In genomic region chr4:120406639-120407273, GRCm38 (mm10) we compare ENCODE assay signal across 7 mouse cellular contexts. TPM values are rescaled to one million over a fixed set of nuclear protein-coding genes. Genes with fewer than 3 reads are reported as not detected.
A peak's percentile ranks its signal among the peaks of the same experiment; 100 is the strongest.
DNase-seq lines count a peak whose midpoint lies in the region; ATAC-seq lines count a peak whose summit lies in the region.

No protein-coding gene starts in this region.

- no peaks in the 10 kb centered on the region for H3K36me3 ChIP-seq in lung, embryonic 15.5 days
- H3K36me3 ChIP-seq in embryonic facial prominence, embryonic 15.5 days: no peaks in the 10 kb centered on the region
- H3K36me3 ChIP-seq in limb, embryonic 12.5 days: no peaks in the 10 kb centered on the region
- H3K36me3 ChIP-seq in stomach, embryonic 15.5 days: no peaks in the 10 kb centered on the region

- peak overlapping the region; percentile 98 for H3K27ac ChIP-seq in lung, embryonic 15.5 days
- H3K27ac ChIP-seq in embryonic facial prominence, embryonic 15.5 days (replicated peaks): peak overlapping the region; percentile 95; the same call in 1 of the 2 replicates
- no peak overlapping the region for H3K27ac ChIP-seq in limb, embryonic 12.5 days
- H3K27ac ChIP-seq in stomach, embryonic 15.5 days: no peak overlapping the region

- no peak for DNase-seq in lung, postnatal 36 days
- DNase-seq in cerebellum, adult 18-20 months: no peak
- no peak for DNase-seq in layer of hippocampus, adult 9-11 months

- H3K9me3 ChIP-seq in lung, embryonic 15.5 days: no peaks in the 10 kb centered on the region
- H3K9me3 ChIP-seq in embryonic facial prominence, embryonic 15.5 days (replicated peaks): no peaks in the 10 kb centered on the region
- H3K9me3 ChIP-seq in limb, embryonic 12.5 days: no peaks in the 10 kb centered on the region
- H3K9me3 ChIP-seq in stomach, embryonic 15.5 days: no peaks in the 10 kb centered on the region

- WGBS in lung, embryonic 15.5 days: 24% methylated on average over 3 of the region's 3 CpGs
- WGBS in embryonic facial prominence, embryonic 15.5 days: 28% methylated on average over 3 of the region's 3 CpGs
- WGBS in limb, embryonic 12.5 days: 33% methylated on average over 3 of the region's 3 CpGs
- WGBS in stomach, embryonic 15.5 days: 32% methylated on average over 3 of the region's 3 CpGs

- H3K4me1 ChIP-seq in lung, embryonic 15.5 days: peaks cover 26% of the 10 kb centered on the region
- H3K4me1 ChIP-seq in embryonic facial prominence, embryonic 15.5 days: peaks cover 20% of the 10 kb centered on the region
- peaks cover 22% of the 10 kb centered on the region for H3K4me1 ChIP-seq in limb, embryonic 12.5 days (replicated peaks)
- H3K4me1 ChIP-seq in stomach, embryonic 15.5 days: peaks cover 9% of the 10 kb centered on the region; the same call in 1 of the 2 replicates

- H3K9ac ChIP-seq in lung, embryonic 15.5 days: no peak overlapping the region; the same call in 1 of the 2 replicates
- H3K9ac ChIP-seq in embryonic facial prominence, embryonic 15.5 days: no peak overlapping the region
- H3K9ac ChIP-seq in limb, embryonic 12.5 days (replicated peaks): no peak overlapping the region
- no peak overlapping the region for H3K9ac ChIP-seq in stomach, embryonic 15.5 days

- no peaks in the 10 kb centered on the region for H3K27me3 ChIP-seq in lung, embryonic 15.5 days
- H3K27me3 ChIP-seq in embryonic facial prominence, embryonic 15.5 days: no peaks in the 10 kb centered on the region
- H3K27me3 ChIP-seq in limb, embryonic 12.5 days: peaks cover 6% of the 10 kb centered on the region; the same call in 1 of the 2 replicates
- H3K27me3 ChIP-seq in stomach, embryonic 15.5 days (replicated peaks): no peaks in the 10 kb centered on the region

- ATAC-seq in lung, embryonic 15.5 days (ENCODE audit: borderline replicate concordance, extremely low read depth, low FRiP score, low TSS enrichment): no peak
- no peak for ATAC-seq in embryonic facial prominence, embryonic 15.5 days (ENCODE audit: insufficient number of reproducible peaks, low FRiP score, low TSS enrichment, low read depth)
- ATAC-seq in limb, embryonic 12.5 days (ENCODE audit: insufficient number of reproducible peaks, insufficient read depth, low FRiP score, low TSS enrichment, low read depth): no peak
- no peak; the same call in 1 of the 2 replicates for ATAC-seq in stomach, embryonic 15.5 days (ENCODE audit: insufficient read depth, low FRiP score, low read depth)

- peak overlapping the region; percentile 64 for H3K4me2 ChIP-seq in lung, embryonic 15.5 days
- peak overlapping the region; percentile 56 for H3K4me2 ChIP-seq in embryonic facial prominence, embryonic 15.5 days (replicated peaks)
- peak overlapping the region; percentile 66 for H3K4me2 ChIP-seq in limb, embryonic 12.5 days
- peak overlapping the region; percentile 60 for H3K4me2 ChIP-seq in stomach, embryonic 15.5 days

- H3K4me3 ChIP-seq in lung, embryonic 15.5 days: peak overlapping the region; percentile 98; the same call in 1 of the 2 replicates
- H3K4me3 ChIP-seq in embryonic facial prominence, embryonic 15.5 days (replicated peaks): peak overlapping the region; percentile 98
- H3K4me3 ChIP-seq in limb, embryonic 12.5 days (replicated peaks): peak overlapping the region; percentile 96
- H3K4me3 ChIP-seq in stomach, embryonic 15.5 days (replicated peaks): peak overlapping the region; percentile 96; the same call in 1 of the 2 replicates

RNA-seq across cellular contexts. Expression of gene Scmh1, which starts 1.7 kb away (rescaled TPM):
- 34.8 and 43.2 TPM in 2 replicates for polyA plus RNA-seq in lung, embryonic 15.5 days (2015; fragmentation: Nextera tagmentation; extraction: Ambion mirVana)
- polyA plus RNA-seq in embryonic facial prominence, embryonic 15.5 days (2015; fragmentation: Nextera tagmentation; extraction: Ambion mirVana): 46.6 and 51.8 TPM in 2 replicates
- 41.4 and 42.7 TPM in 2 replicates for polyA plus RNA-seq in limb, embryonic 12.5 days (2016; fragmentation: Nextera tagmentation; extraction: Ambion mirVana)
- 35.6 and 39.5 TPM in 2 replicates for polyA plus RNA-seq in stomach, embryonic 15.5 days (2015; fragmentation: Nextera tagmentation; extraction: Ambion mirVana)

Comparison
In these comparisons a context has a peak if more than half of its experiments do, and no peak if none do; other contexts are left out.
1. H3K27ac ChIP-seq: peak in lung, embryonic 15.5 days (single experiment) and embryonic facial prominence, embryonic 15.5 days (single experiment); none in limb, embryonic 12.5 days (single experiment) and stomach, embryonic 15.5 days (single experiment).
2. Peak in every context shown above with its lines, with median percentiles within 50 percentile points of each other: H3K4me2 ChIP-seq and H3K4me3 ChIP-seq.